Mouse (Mus musculus): ENCODE data around the gene Tesc. TPM values are rescaled to one million over a fixed set of nuclear protein-coding genes. Genes with fewer than 3 reads are reported as not detected.

The Tesc gene
- polyA plus RNA-seq, 1 experiment = 8.8 TPM

- Histone ChIP-seq H3K27ac (ENCODE audit: insufficient read depth, low read length) (no peak overlapping the region), H3K4me1 (ENCODE audit: control insufficient read depth, insufficient read depth, low read length) (peaks cover 2% of the 10 kb centered on the region), H3K36me3 (ENCODE audit: control insufficient read depth, insufficient read depth, low read length, poor library complexity, severe bottlenecking) (no peaks in the 10 kb centered on the region), H3K9ac (ENCODE audit: low read depth, poor library complexity, severe bottlenecking) (peak overlapping the region; percentile 66), H3K4me3 (ENCODE audit: low read depth, low read length) (peak overlapping the region; percentile 54), H3K9me3 (replicated peaks; ENCODE audit: control insufficient read depth, insufficient read depth, low read length, poor library complexity, severe bottlenecking) (no peaks in the 10 kb centered on the region), H3K27me3 (ENCODE audit: control insufficient read depth, insufficient read depth, low read length, poor library complexity, severe bottlenecking) (peaks cover 19% of the 10 kb centered on the region)
- TF ChIP-seq POLR2A (IDR thresholded peaks at IDR 0.05; ENCODE audit: insufficient read depth, low read length) = no peak
- no peak for TF ChIP-seq EP300 (IDR thresholded peaks at IDR 0.05; ENCODE audit: insufficient read depth, low read depth, low read length)
- TF ChIP-seq CTCF (IDR thresholded peaks at IDR 0.05; ENCODE audit: low read depth, low read length) = no peak
Measured at GRCm38 (mm10) chr5:118027101-118027697, 344 bp upstream of the Tesc start.

- peak overlapping the region; percentile 66 for H3K9ac ChIP-seq (ENCODE audit: low read depth, poor library complexity, severe bottlenecking)
- peaks cover 2% of the 10 kb centered on the region for H3K4me1 ChIP-seq (ENCODE audit: control insufficient read depth, insufficient read depth, low read length)
- no peak overlapping the region for H3K27ac ChIP-seq (ENCODE audit: insufficient read depth, low read length)
Measured at GRCm38 (mm10) chr5:118028191-118029034, 870 bp downstream of the Tesc start.

GRCm38 (mm10) chr5:118029035-118029408 is 1.5 kb downstream of the Tesc start:
- peaks cover 19% of the 10 kb centered on the region for H3K27me3 ChIP-seq (ENCODE audit: control insufficient read depth, insufficient read depth, low read length, poor library complexity, severe bottlenecking)
- no peak overlapping the region for H3K27ac ChIP-seq (ENCODE audit: insufficient read depth, low read length)
- peak overlapping the region; percentile 54 for H3K4me3 ChIP-seq (ENCODE audit: low read depth, low read length)
- H3K9ac ChIP-seq (ENCODE audit: low read depth, poor library complexity, severe bottlenecking) = 0 out of 2 replicates have a peak overlapping the region, but pooled peaks have one; percentile 66
- TF ChIP-seq POLR2A (IDR thresholded peaks at IDR 0.05; ENCODE audit: insufficient read depth, low read length) = no peak
- H3K4me1 ChIP-seq (ENCODE audit: control insufficient read depth, insufficient read depth, low read length) = peaks cover 5% of the 10 kb centered on the region
- H3K9me3 ChIP-seq (replicated peaks; ENCODE audit: control insufficient read depth, insufficient read depth, low read length, poor library complexity, severe bottlenecking) = no peaks in the 10 kb centered on the region
- no peaks in the 10 kb centered on the region for H3K36me3 ChIP-seq (ENCODE audit: control insufficient read depth, insufficient read depth, low read length, poor library complexity, severe bottlenecking)

More at GRCm38 (mm10) chr5:118028191-118029034, 870 bp downstream of the Tesc start:
- Histone ChIP-seq H3K27me3 (ENCODE audit: control insufficient read depth, insufficient read depth, low read length, poor library complexity, severe bottlenecking) (peaks cover 19% of the 10 kb centered on the region), H3K36me3 (ENCODE audit: control insufficient read depth, insufficient read depth, low read length, poor library complexity, severe bottlenecking) (no peaks in the 10 kb centered on the region), H3K9me3 (replicated peaks; ENCODE audit: control insufficient read depth, insufficient read depth, low read length, poor library complexity, severe bottlenecking) (no peaks in the 10 kb centered on the region), H3K4me3 (ENCODE audit: low read depth, low read length) (peak overlapping the region; percentile 54)
- TF ChIP-seq POLR2A (IDR thresholded peaks at IDR 0.05; ENCODE audit: insufficient read depth, low read length) = no peak
- no peak for TF ChIP-seq CTCF (IDR thresholded peaks at IDR 0.05; ENCODE audit: low read depth, low read length)
- TF ChIP-seq EP300 (IDR thresholded peaks at IDR 0.05; ENCODE audit: insufficient read depth, low read depth, low read length) = no peak

DNA sequence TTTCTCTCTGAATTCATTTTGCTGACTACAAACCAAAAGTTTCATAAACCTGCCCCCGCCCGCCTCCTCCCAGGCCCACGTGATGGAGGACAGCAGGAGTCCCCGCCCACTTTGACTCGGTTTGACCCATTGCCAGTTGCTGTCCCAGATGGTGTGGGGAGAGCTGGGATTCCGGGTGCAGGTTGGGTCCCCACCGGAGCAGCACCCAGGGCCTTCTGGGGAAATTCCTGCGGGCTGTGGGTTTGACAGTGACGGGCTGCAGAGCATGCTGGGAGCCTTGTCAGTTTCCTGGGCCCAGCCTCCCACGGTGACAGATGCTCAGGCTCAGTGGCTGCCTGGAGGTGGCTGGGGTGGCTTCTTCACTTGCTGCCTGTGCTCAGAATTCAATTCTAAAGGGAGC is 1.9 kb downstream of the Tesc start:
- Histone ChIP-seq H3K4me1 (ENCODE audit: control insufficient read depth, insufficient read depth, low read length) (peaks cover 6% of the 10 kb centered on the region), H3K27me3 (ENCODE audit: control insufficient read depth, insufficient read depth, low read length, poor library complexity, severe bottlenecking) (peaks cover 19% of the 10 kb centered on the region)
- TF ChIP-seq EP300 (IDR thresholded peaks at IDR 0.05; ENCODE audit: insufficient read depth, low read depth, low read length) (no peak), CTCF (IDR thresholded peaks at IDR 0.05; ENCODE audit: low read depth, low read length) (no peak), POLR2A (IDR thresholded peaks at IDR 0.05; ENCODE audit: insufficient read depth, low read length) (no peak)

GRCm38 (mm10) chr5:118030022-118030675 is 2.6 kb downstream of the Tesc start:
- no peak overlapping the region for H3K4me3 ChIP-seq (ENCODE audit: low read depth, low read length)
- H3K9me3 ChIP-seq (replicated peaks; ENCODE audit: control insufficient read depth, insufficient read depth, low read length, poor library complexity, severe bottlenecking) = no peaks in the 10 kb centered on the region; the same call in 1 of the 2 replicates
- no peaks in the 10 kb centered on the region for H3K36me3 ChIP-seq (ENCODE audit: control insufficient read depth, insufficient read depth, low read length, poor library complexity, severe bottlenecking)
- no peak for TF ChIP-seq CTCF (IDR thresholded peaks at IDR 0.05; ENCODE audit: low read depth, low read length)
- no peak for TF ChIP-seq EP300 (IDR thresholded peaks at IDR 0.05; ENCODE audit: insufficient read depth, low read depth, low read length)
- no peak for TF ChIP-seq POLR2A (IDR thresholded peaks at IDR 0.05; ENCODE audit: insufficient read depth, low read length)
- H3K27me3 ChIP-seq (ENCODE audit: control insufficient read depth, insufficient read depth, low read length, poor library complexity, severe bottlenecking) = peaks cover 19% of the 10 kb centered on the region
- H3K9ac ChIP-seq (ENCODE audit: low read depth, poor library complexity, severe bottlenecking) = no peak overlapping the region
- peaks cover 6% of the 10 kb centered on the region for H3K4me1 ChIP-seq (ENCODE audit: control insufficient read depth, insufficient read depth, low read length)
- H3K27ac ChIP-seq (ENCODE audit: insufficient read depth, low read length) = no peak overlapping the region

More for the DNA sequence above, 1.9 kb downstream of the Tesc start:
- no peaks in the 10 kb centered on the region for H3K36me3 ChIP-seq (ENCODE audit: control insufficient read depth, insufficient read depth, low read length, poor library complexity, severe bottlenecking)
- H3K4me3 ChIP-seq (ENCODE audit: low read depth, low read length) = no peak overlapping the region
- no peak overlapping the region for H3K27ac ChIP-seq (ENCODE audit: insufficient read depth, low read length)
- H3K9me3 ChIP-seq (replicated peaks; ENCODE audit: control insufficient read depth, insufficient read depth, low read length, poor library complexity, severe bottlenecking) = no peaks in the 10 kb centered on the region
- H3K9ac ChIP-seq (ENCODE audit: low read depth, poor library complexity, severe bottlenecking) = no peak overlapping the region

All from ES-Bruce4 (cell line).